Mouse (Mus musculus) ovary, postnatal 36 days (tissue): ENCODE data around the gene Srek1ip1.

Source experiments
- DNase-seq: peaks from one replicate; pipeline ENCODE4 v3.0.0; 2022; ENCODE audit warnings: low spot score, mixed read lengths

The Srek1ip1 gene

DNA sequence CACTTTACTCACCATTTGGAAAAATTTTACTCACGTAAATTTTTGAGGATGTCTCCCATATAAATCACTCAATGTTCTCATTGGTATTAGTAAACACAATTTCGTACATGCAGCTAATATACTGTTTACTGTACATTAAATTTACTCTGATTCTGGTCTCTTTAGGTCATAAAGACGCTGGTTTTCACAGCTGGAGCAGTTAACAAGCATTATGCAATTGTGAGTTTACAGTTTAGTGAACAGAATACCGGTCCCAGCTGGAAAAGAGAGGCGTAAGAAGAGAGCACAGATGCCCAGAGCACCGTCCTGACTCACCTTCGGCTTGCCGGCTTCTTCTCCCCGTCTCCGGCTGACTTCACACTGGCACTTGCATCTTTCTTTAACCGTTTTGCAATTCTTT is at the start of gene Srek1ip1:
Srek1ip1 (plus strand) TSS at position 301 of the 400 bp plus-strand sequence.
- DNase-seq, result no peak

DNA sequence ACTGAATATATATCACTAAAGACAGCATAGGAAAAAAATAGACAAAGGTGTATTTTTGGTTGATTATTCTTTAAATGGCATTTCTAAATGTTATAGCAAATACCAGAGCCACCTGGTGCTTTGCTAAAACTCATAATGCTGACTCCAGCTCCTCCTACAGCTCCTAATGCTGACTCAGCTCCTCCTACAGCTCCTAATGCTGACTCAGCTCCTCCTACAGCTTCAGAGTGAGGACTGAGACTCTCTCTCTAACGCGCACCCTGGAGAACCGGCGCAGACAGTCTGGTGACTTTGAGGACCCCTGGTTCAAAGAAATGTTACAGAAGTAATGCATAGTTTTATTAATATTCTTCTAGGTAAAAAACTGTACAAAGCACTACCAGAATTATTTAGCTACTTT is 49.4 kb upstream of the Srek1ip1 start:
- no peak for DNase-seq

DNA sequence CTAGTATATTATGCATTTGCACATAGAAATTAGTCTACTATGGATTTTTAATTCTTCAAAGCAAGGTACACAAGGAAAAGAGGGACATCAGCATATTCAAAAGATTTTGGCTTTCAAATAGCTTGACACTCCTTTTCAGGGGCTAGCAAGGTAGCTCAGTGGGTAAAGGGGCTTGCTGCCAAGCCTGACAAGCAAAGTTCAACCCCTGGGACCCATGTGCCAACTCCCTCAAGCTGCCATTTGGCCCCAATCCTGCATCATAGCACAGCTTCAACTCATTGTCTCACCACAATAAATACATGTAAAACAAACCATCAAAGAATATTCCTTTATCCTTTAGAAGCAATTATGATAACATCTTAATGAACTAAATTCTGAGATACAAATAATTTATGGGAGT is 45.3 kb upstream of the Srek1ip1 start:
- DNase-seq, result no peak

DNA sequence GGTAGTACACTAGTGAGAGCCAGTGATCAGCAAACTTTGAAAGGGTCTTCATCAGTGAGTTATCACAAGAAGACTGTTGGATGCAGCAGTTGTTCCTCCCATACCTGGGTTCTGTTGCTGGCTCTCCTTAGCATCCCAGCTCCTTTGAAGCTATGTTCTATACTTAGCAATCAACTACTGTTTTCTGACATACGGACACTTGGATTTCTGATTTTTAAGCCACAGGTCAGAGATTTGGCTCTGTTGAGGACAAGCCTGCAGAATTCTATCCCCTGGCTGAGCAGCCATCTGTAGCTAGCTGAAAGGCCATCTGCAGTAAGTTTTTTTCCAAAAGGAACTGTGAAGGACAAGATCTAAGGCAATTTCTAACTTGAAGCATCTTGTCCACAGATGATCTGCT is 32.9 kb upstream of the Srek1ip1 start:
- no peak for DNase-seq

DNA sequence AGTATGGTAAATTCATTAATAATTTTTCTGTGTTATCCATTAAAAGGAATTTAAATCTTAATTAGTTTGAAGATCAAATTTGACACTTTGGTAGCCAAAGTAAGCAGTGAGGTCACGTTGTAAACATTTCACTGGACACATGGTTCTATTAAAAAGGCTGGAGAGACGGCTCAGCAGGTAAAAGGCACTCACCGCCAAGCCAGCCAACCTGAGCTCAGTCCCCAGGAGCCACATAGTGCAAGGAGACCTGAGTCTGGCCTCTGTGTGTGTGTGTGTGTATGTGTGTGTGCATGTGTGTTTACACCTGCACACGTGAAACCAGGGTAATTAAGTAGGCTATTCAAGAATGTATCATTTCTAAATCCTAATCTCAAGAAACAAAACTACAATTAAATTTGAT is 29.9 kb upstream of the Srek1ip1 start:
- DNase-seq, result no peak

DNA sequence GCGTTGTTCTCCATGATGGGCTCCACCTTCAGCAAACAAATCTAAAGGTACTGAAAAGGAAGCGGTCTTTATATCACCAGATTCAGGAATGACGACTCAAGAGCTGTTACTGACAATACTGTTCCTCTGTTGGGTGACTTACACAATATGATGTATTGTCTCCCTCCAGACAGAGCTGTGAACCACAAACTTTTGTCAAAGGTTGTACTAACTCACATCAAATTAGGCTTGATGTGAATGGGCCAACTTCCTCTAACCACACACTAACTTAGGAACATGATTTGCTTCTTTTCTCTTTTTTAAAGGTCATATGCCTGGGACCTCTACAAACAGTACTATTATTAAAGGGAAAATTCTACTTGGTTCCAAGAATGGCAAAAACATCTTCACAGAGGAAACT is 29.1 kb upstream of the Srek1ip1 start:
- DNase-seq, result no peak

DNA sequence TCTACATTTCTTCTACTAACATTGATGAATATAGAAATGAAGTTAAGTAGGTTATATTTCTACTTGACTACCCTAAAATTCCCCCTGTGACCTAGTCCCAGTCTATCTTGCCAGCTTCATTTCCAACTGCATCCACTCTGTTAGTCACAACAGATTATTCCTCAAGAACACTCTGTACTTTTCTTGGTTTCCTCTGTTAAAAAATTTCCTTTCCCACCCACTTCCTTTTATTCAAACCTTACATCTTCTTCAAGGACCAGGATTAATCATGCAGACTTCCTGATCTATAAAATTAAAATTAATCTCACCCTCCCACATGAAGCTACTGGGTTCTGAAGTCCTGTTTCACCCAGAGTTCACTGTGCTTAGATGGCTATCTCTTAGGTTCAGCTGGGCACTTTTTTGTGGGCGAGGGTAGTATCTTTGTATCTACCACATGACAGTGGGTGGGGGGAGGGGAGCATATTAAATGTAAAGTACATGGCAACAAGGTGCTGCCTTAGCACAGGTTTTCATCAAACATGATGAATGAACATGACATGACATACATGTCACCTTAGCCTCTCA is 13.1 kb upstream of the Srek1ip1 start:
- no peak for DNase-seq

DNA sequence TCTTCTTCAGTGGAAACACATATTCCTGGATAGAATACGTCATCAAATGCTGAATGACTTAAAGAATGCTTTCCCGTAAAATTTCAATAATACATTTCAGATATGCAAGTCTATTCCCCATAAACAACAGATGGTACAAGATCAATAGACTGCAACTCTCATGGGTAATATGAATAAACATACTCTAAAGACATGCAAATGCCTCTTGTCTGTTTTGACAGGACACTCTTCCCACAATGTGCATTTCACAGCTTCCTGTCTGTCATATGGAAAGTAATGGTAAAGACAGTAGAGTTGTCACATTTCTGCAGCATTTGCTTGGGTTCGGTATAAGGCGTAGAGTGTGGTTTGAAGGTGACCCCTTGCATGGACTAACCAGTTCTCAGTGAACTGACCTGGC is 5.0 kb upstream of the Srek1ip1 start:
- DNase-seq, result no peak

DNA sequence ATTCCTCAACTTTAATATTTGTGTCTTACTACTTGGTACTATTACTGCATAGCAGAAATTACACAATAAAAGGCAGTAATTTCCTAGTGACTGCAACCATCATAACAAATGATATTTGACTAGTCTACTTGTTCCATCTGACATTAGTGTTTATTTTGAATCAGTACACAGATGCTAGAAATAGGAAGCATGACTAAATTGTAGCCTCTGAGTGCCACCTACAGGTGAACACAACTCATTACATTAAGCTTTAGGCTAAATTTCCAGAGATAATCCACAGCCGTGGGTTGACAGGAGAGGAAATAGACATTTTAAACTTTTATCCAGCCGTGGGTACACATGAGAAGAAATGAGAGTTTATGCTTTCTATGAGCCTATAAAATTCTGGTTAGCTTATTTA is 2.6 kb upstream of the Srek1ip1 start:
- no peak for DNase-seq

DNA sequence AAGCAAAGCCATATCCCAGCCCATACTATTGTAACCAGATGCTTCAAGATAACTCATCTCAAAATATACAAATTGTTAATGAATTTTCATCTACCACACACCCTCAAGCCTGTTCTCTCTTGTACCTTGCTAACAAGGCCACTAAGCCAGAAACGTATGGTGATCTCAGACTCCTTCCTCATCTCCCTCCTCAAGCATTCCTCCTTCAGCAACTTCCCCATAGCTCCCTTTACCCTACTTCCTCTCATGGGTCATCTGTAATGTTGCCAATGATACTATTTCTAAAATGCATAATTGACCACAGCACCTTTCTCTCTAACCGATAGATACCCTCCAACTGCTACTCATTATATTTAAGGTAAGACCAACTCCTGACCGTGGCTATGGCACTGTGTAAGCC is 2.1 kb downstream of the Srek1ip1 start:
- no peak for DNase-seq

DNA sequence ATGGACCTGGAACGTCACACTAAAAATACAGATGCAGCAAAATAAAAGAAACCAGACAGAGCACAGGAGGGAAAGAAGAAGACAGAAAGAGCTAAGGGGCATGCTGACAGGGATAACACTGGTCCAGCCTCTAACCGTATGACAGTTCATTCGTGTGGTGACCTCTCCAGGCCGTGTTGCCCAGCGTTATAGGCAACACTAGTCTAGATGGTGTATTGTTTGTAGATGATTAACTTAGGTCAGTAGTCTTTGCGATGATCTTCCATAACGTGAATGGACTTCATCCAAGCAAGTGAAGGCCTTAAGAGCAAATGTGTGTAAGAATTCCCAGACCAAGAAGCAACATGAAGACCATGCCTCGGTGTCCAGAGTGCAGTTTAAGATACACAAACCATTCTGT is 6.8 kb downstream of the Srek1ip1 start:
- DNase-seq, result no peak

DNA sequence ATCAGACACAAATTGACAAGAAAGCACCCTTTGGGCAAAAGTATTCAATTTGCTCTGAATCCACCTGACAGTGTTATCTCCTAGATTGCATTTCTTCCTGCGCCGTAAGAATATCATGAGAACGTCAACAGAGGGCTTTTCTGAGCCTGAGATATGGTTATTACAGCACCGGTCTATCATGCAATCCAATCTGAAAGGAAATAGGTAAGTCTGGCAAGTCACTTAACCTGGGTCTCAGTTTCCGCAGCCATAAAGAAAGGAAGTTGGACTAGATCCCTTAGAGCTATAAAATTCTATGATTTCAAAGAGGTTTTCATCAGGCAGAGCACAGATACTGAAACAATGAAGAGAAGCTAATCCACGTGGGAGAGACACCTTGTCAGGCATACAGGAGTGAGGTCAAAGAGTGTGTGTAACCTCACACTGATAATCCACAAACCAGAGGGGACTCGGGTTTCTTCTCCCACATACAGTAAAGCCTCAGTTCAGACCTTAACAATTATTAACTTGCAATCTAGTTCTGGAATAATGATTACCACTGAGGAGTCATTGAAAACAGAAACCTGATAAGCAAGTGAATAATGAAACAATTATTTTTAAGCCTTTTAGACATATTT is 7.4 kb downstream of the Srek1ip1 start:
- DNase-seq, result no peak

DNA sequence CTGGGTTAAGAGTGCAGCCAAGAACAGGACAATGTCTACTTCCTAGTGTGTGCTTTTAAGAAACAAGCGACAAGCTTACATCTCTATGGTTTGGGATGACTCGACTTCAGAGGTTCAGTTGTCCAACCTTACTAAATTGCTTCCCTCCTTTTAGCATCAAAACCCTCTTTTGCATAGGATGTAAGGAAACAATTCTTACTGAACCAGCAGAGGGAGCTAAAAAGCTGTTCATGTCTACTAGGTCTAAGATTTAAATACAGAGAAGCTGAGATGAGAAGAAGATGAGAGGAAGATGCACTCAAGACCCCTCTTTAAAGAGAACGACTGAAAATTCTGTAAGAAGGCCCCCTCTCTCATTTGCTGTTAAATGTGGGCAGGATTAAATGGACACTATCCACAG is 13.4 kb downstream of the Srek1ip1 start:
- no peak for DNase-seq

DNA sequence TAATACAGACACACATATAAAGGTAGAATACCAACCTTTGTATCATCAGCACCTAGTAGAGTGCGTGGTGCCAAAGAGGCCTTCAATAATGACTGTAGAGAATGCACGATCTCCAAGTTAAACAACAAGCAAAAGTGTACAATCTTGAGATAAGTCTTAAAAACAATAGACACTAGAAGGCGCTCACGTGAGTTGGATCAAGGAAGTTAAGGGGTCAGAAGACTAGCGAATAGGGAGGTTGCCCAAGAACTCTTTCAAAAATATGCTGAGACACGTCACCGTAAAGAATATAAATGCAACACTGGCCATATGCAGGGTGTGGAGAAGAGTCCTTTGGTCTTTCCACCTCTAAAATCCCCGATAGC is 24.0 kb downstream of the Srek1ip1 start:
- DNase-seq, result no peak

DNA sequence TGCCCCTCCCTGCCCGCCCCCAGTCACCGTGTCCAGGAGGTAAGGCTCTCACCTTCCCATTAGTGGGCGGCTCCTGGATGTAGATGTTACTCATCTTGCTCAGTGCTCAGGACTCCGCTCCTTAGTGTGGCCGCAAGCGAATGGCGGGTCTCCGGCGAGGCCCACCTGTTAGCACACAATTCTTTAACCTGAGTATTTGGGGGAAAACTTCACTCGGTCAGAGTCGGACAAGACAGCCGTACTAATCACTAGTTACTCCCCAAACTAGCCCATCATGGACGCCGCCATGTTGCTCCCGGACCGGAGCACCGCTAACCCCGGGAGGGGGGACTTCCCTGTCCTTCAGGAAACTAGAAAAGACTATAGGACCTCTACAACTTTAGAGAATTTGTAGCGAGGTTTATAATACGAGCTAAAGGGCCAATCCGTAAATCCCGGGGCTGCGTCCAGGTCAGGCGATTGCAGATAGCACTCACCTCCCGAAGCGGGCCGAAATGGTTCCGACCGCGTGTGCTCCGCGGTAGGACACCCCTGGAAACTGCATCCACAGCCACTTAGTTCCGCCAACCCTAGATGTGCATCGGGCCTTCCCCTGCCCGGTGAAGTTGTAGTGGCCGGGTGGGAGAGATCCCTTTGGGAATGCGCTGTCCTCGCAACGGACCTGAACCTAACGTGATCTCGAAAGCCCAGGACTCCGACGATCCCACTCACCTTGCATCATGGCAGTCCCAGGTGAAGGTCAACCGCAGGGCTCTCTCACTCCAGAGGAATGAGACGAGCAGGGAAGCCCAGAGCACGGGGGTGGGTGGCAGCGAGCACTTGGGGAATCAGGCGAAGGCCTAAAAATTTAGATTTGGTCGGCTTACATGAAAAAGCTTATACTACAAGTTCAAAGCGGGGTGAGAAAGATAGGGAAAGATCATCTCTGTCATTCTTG is 24.6 kb downstream of the Srek1ip1 start, which contains the start of gene Cwc27:
Cwc27 (minus strand) TSS at position 508 of the 937 bp plus-strand sequence.
- peak; percentile 80 for DNase-seq

DNA sequence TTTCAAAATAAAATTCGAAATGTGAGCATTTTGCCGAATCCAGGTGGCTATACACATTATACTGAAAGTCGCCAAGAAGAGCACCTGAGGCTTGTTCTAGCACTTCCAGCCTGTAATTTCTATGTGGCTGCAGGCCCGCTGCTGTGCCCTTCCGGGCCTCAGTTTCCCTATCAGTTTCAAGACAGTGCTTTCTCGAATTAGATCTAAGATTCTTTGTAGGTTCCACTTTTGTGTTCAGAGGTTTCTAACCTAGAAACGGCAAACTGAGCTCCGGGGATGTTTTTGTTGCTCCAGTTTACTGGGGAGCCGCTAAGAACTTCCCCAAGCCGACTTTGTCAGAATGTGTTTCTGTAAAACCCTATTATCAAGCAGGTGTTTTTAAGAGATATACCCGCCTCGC is 25.4 kb downstream of the Srek1ip1 start:
- DNase-seq, result no peak

DNA sequence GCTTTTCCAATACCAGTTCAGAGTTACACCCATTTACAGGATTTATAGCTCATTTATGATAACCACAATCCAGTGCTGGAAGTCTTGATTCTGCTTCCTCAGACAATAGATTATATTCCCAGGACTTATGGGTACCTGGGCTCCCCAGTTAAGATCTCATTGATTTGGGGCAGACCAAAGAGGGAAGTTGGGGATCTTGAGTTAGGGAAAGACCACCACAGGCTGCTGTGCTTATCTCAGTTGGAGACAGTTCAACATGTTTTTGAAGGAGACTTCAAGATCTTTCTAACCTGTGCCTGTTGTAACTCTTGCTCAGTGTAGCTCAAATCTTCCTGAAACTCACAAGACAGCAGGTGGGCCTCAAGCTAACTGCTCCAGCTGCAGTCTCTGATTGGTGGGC is 28.9 kb downstream of the Srek1ip1 start:
- DNase-seq, result no peak

DNA sequence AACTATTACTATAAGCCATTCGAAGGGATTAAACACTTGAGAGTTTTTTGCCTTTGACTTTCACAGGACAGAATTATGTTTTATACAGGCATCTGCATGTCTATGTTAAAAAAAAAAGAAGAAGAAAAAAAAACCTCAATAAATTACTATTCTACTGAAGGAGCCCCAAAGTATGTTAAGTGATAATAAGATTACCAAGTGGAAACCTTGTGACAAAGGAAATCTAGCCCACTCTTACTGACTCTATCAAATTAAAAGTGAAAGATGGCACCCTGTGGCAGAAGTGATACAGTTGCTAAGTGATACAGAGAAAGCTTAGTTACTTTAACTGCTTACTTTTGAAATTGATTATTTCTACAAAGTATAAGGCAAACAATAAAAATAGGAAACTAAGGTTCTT is 29.6 kb downstream of the Srek1ip1 start:
- no peak for DNase-seq

DNA sequence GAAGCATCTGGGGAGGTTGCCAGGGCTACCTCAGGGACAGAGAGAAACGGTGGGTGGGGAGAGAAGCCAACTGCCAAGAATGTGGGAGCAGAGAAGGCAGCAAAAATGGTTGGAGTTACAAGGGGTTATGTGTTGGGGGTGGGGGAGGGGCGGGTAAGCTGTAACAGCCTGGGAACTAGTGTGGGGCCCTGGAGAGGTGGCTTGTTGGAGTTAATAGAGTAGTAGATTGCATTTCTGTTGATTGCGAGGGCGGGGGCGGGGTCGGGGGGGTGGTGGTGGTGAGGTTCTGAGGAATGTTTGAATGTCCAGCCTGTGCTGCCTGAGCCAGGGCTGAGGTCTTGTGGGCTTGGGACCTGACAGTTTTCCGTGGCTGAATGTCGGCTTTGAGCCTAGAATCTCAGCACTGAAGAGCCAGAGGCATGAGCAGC is 30.1 kb downstream of the Srek1ip1 start:
- DNase-seq, result no peak

DNA sequence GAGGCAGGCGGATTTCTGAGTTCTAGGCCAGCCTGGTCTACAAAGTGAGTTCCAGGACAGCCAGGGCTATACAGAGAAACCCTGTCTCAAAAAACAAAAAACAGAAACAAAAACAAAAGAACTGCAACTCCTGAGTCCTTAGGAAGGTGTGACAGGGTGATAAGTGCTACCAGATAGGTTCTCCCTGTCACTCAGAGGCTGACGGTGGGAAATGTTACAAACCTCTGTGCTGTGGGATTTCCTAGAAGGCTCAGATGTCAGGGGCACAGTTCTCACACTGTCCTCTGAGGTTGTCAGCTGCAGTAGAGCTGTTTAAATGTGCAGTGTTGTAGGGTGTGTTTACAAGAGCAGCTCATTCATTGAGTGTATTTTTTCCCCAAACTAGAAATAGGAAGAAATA is 33.2 kb downstream of the Srek1ip1 start:
- DNase-seq, result no peak

DNA sequence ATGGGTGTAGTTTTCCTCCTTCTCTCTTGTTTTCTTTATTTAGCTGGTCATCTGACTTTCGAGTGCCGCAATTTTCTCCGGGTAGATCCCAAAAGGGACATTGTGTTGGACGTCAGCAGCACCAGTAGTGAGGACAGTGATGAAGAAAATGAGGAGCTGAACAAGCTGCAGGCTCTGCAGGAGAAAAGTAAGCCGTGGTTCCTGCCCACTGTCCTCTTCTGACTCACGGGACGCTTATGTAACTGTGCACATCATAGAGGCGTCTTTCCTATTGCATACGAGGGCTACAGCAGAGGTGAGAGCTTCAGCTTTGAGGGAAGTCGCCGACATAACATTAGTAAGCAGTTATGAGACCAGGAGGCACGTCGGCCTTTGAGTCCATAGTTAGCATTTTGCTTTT is 40.5 kb downstream of the Srek1ip1 start:
- no peak for DNase-seq

DNA sequence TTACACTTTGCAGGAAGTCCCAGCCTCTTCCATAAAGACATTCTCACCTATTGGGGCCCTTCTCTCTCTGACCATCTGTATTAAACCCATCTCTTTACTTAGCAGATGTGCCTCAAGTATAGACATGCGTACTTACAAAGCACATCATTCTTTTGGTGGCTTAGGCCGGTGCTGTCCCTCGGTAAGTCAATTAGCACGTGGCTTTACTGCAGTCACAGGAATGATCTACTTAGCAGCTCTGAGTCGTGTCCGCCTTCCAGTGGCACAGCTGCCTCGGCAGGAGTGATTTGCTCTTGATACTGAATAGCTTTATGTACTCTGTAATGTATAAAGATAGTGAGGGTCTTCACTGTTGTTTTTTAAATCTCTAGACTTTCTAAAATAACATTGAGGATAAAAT is 45.3 kb downstream of the Srek1ip1 start:
- no peak for DNase-seq

DNA sequence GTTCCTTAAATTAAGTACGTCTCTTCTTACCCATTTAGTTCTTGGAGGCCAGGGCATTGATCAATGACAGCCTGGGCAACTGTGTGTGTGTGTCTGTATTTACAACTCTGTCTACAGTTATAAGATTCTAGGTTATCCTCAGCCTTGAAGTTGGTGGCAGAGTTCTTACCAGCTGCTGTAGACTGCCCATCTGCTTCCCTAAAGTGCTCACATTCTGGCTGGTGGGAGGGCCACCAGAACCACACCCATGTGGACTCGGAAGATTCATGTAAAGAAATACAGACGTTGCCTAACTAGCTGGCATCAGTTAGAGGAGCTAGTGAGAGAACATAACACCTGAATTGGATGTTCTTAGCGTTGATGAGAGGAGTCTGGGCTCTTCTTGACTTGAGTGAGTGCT is 49.7 kb downstream of the Srek1ip1 start:
- no peak for DNase-seq
